Mouse (Mus musculus) heart, embryonic 15.5 days (tissue): ENCODE measurements around the gene Siglec1. TPM values are rescaled to one million over a fixed set of nuclear protein-coding genes. Genes with fewer than 3 reads are reported as not detected.
A peak's percentile ranks its signal among the peaks of the same experiment; 100 is the strongest.

ENCODE experiments used
- ATAC-seq: fragments of 200-750 bp; cut with Nextera tagmentation; replicated peaks from 2 replicates; pipeline ENCODE4 v1.8.0; 2017; ENCODE audit warnings: low read depth, moderate TSS enrichment; ENCODE audit not compliant: insufficient number of reproducible peaks, insufficient read depth, low FRiP score
- H3K27ac ChIP-seq: fragments of 300-500 bp; sonication (generic); 2 replicates; pipeline ENCODE4 v1.5.1; 2015; ENCODE audit warnings: mild to moderate bottlenecking, inconsistent platforms
- H3K27me3 ChIP-seq: fragments of 300-500 bp; sonication (generic); 2 replicates; pipeline ENCODE4 v1.6.1; 2015; ENCODE audit warnings: inconsistent platforms
- H3K36me3 ChIP-seq: fragments of 300-500 bp; sonication (generic); 2 replicates; pipeline ENCODE4 v1.6.1; 2015; ENCODE audit warnings: mild to moderate bottlenecking, inconsistent platforms
- H3K4me1 ChIP-seq: fragments of 300-500 bp; sonication (generic); replicated peaks from 2 replicates; pipeline ENCODE4 v1.6.1; 2015; ENCODE audit warnings: inconsistent platforms
- H3K4me2 ChIP-seq: fragments of 300-500 bp; sonication (generic); 2 replicates; pipeline ENCODE4 v1.6.1; 2015; ENCODE audit warnings: inconsistent platforms, mild to moderate bottlenecking, moderate library complexity
- H3K4me3 ChIP-seq: fragments of 300-500 bp; sonication (generic); 2 replicates; pipeline ENCODE4 v1.5.1; 2015; ENCODE audit warnings: mild to moderate bottlenecking, inconsistent platforms
- H3K9ac ChIP-seq: fragments of 300-500 bp; sonication (generic); 2 replicates; pipeline ENCODE4 v1.6.1; 2015; ENCODE audit warnings: mild to moderate bottlenecking, inconsistent platforms
- H3K9me3 ChIP-seq: fragments of 300-500 bp; sonication (generic); replicated peaks from 2 replicates; pipeline ENCODE4 v1.6.1; 2016; ENCODE audit warnings: inconsistent platforms
- WGBS: fragments of 180-500 bp; shearing (Covaris S2); methylation state at CpG from one replicate; pipeline ENCODE4 v1.1.7; 2015; ENCODE audit warnings: mixed read lengths; 5-methylcytosine and 5-hydroxymethylcytosine counted together
- polyA plus RNA-seq: library from polyadenylated mRNA; unstranded; fragments of >200 nt; fragmentation: Nextera tagmentation; extraction: Ambion mirVana; gene quantifications from 2 replicates; pipeline ENCODE4 v1.2.1, GENCODE M21; 2015

Siglec1 gene
- polyA plus RNA-seq, 1 experiment from 2014 or later = 0.43 TPM

DNA sequence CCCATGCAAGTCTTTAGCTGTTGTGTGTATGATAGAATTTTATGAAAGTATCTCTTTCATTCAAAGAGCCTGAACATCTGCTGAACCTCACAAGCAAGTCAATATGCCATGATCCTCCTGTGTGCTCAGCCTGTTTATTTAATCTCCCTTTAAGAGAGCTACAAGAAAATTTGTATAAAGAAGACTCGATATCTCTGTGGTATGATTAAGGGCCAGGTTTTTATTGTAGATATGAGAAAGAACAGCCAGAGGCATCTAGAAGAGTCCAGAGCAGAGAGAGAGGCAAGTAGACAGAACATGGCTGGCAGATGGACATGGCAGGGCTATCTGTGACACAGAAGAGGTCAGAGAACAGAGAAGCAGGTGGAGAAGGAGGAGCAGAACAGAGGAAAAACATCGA lies 40.5 kb downstream of the Siglec1 start:
- H3K9ac ChIP-seq = no peak overlapping the region
- peaks cover 16% of the 10 kb centered on the region for H3K4me1 ChIP-seq
- H3K9me3 ChIP-seq = no peaks in the 10 kb centered on the region
- ATAC-seq = no peak
- 67% methylated on average over 2 of the region's 2 CpGs for WGBS
- H3K27me3 ChIP-seq = peaks cover 31% of the 10 kb centered on the region
- H3K36me3 ChIP-seq = no peaks in the 10 kb centered on the region
- no peak overlapping the region for H3K27ac ChIP-seq
- H3K4me2 ChIP-seq = no peak overlapping the region
- H3K4me3 ChIP-seq = no peak overlapping the region

DNA sequence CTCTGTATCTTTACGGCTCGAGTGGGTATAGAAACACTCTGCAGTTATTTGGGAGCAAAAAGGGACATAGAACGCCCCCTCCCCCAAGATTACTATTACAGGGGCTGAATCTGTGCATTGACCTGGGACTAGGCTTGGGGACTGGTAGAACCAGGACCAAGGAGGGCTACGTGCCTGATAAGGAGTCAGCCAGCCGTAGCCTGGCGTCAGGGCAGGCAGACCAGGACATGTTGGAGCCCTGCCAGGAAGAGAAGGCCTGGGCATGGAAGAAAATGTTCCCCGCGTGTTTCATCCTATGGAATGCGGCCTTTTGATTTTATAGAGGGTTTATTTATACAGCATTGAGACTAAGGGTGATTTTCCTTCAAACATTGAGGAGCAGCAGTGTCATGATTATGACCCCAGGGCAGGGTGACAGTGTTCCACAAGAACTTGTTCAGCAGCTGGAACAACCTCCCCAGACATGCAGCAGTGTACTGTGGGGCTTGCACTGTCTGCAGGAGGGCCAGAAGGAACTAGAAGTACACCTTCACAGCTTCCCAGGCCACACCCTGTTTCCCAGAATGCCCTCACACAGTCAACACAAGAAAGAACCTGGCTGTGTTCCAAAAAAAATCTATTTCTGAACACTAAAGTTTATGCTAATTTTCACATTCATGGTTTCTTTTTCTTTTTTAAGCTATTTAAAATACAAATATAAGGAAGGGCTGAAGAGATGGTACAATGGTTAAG lies 41.4 kb downstream of the Siglec1 start:
- peak overlapping the region; percentile 11; the same call in 1 of the 2 replicates for H3K4me2 ChIP-seq
- peaks cover 20% of the 10 kb centered on the region for H3K4me1 ChIP-seq

DNA sequence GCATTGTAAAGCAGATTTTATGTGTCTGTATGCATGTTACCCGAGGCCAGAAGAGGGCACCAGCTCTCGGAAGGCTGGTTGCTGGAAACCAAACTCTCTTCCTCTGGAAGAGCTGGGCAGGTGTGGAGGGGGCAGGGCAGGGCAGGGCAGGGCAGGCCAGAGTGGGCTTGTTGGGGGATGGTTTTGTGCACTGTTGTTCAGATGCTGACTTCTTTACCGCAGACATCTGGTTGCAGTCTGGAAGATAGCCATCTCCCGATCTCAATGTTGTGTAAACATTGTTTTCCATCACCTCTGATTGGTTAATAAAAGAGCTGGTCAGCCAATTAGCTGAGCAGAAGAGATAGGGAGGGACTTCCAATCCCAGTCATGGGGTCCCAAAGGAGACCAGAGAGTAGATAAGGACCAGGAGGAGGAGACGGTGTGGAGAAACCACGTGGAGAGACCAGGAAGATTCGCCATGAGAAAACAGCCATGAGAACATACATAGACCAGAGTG lies 42.2 kb downstream of the Siglec1 start:
- WGBS = 15% methylated on average over 7 of the region's 7 CpGs
- peaks cover 20% of the 10 kb centered on the region for H3K4me1 ChIP-seq
- H3K27ac ChIP-seq = no peak overlapping the region
- ATAC-seq = no peak
- H3K4me2 ChIP-seq = no peak overlapping the region
- H3K27me3 ChIP-seq = peaks cover 44% of the 10 kb centered on the region
- no peaks in the 10 kb centered on the region for H3K36me3 ChIP-seq
- H3K9ac ChIP-seq = no peak overlapping the region
- H3K9me3 ChIP-seq = no peaks in the 10 kb centered on the region
- no peak overlapping the region for H3K4me3 ChIP-seq

More for the DNA sequence above, 41.4 kb downstream of the Siglec1 start:
- no peak overlapping the region for H3K9ac ChIP-seq
- no peaks in the 10 kb centered on the region for H3K9me3 ChIP-seq
- H3K4me3 ChIP-seq = no peak overlapping the region
- ATAC-seq = peak; percentile 44; the same call in 1 of the 2 replicates
- H3K27me3 ChIP-seq = peaks cover 36% of the 10 kb centered on the region
- 45% methylated on average over 9 of the region's 9 CpGs for WGBS
- H3K27ac ChIP-seq = peak overlapping the region; percentile 22; the same call in 1 of the 2 replicates
- no peaks in the 10 kb centered on the region for H3K36me3 ChIP-seq

GRCm38 (mm10) chr2:131042988-131043387 lies 43.6 kb downstream of the Siglec1 start, which contains the start of gene Gfra4:
TSS of gene Gfra4 (minus strand) at chr2:131043088.
- Histone ChIP-seq H3K9me3 (no peaks in the 10 kb centered on the region), H3K4me2 (peak within 1 kb of the TSS; percentile 94), H3K27ac (no peak within 1 kb of the TSS), H3K9ac (no peak within 1 kb of the TSS), H3K36me3 (no peaks in the 10 kb centered on the region), H3K27me3 (peaks cover 51% of the 10 kb centered on the region), H3K4me3 (no peak within 1 kb of the TSS), H3K4me1 (peaks cover 25% of the 10 kb centered on the region)
- WGBS = 61% methylated on average over 2 of the region's 2 CpGs
- ATAC-seq = no peak

DNA sequence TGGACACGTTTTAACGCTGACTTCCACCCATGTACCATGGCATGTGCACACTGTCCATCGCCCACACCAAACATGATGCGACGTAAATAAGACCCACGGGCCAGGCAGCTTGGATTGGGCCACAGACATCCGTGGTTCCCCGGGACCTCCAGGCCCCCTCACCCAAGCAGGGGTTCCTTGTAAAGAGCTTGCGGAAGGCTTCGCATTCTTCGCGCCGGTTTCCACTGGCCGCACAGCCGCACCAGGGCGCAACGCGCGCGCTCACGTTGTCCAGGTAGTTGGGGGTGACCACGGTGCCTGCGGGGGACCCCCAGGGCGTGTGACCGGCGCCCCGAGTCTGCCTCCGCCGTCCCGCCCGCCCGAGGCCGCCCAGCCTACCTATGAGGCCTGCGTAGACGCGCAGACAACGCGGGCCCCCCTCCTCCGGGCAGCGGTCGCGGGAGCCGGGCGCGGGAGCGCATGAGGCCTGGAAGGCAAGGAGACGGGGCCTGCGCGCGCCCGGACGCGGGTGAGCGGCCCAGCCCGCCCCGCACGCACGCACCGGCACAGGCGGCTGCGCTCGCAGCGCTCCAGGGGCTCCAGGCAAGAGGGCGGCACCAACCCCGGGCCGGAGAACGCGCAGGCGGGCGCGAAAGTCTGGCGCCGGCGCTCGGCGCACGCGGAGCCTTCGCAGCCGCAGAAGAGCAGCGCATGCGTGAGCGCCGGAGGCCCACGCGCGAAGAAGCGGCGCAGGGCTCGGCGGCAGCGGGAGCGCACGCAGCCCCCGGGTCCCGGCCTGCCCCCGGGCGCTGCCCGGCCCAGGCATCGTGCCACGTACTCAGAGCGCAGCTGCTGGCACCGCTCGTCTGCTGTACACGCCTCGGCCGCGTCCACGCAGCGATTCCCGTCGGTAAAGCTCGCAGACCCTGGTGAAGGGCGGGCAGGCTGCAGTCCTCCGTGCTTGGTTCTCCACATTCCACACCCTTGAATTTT lies 45.4 kb downstream of the Siglec1 start:
- WGBS = 3% methylated on average over 107 of the region's 115 CpGs
- Histone ChIP-seq H3K27ac (no peak overlapping the region), H3K36me3 (no peaks in the 10 kb centered on the region), H3K4me1 (peaks cover 35% of the 10 kb centered on the region), H3K27me3 (peaks cover 52% of the 10 kb centered on the region), H3K9ac (peak overlapping the region; percentile 50), H3K9me3 (no peaks in the 10 kb centered on the region), H3K4me2 (peak overlapping the region; percentile 94), H3K4me3 (peak overlapping the region; percentile 57)
- ATAC-seq = no peak

DNA sequence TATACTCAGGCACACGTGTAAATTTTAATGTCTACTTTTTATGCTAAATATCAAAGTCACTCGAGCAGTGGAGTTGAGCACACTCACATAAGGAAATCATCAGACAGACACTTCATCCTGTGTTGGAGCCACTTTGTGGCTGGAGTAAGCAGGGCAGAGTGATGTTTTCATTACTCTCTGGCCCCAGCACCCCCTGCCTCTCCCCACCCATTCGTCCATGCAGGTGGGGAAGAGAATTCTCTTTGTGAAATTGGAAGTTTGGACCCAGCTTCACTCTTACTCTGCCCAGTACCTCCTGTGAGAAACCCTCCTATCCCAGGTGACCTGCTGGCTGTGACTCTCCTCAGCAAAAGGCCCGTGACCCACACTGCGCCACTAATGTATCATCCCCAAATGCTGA lies 47.9 kb downstream of the Siglec1 start:
- H3K9me3 ChIP-seq = peaks cover 2% of the 10 kb centered on the region; the same call in 1 of the 2 replicates
- no peak for ATAC-seq
- peaks cover 56% of the 10 kb centered on the region for H3K27me3 ChIP-seq

GRCm38 (mm10) chr2:131038197-131038596 lies 48.4 kb downstream of the Siglec1 start:
- H3K9ac ChIP-seq = no peak overlapping the region
- H3K9me3 ChIP-seq = peaks cover 5% of the 10 kb centered on the region; the same call in 1 of the 2 replicates
- peaks cover 25% of the 10 kb centered on the region for H3K4me1 ChIP-seq
- H3K27ac ChIP-seq = 0 out of 2 replicates have a peak overlapping the region, but pooled peaks have one; percentile 11
- H3K4me2 ChIP-seq = no peak overlapping the region
- no peaks in the 10 kb centered on the region for H3K36me3 ChIP-seq
- 90% methylated on average over 6 of the region's 6 CpGs for WGBS
- ATAC-seq = no peak
- H3K27me3 ChIP-seq = peaks cover 53% of the 10 kb centered on the region
- H3K4me3 ChIP-seq = no peak overlapping the region

More for the DNA sequence above, 47.9 kb downstream of the Siglec1 start:
- Histone ChIP-seq H3K27ac (no peak overlapping the region), H3K36me3 (no peaks in the 10 kb centered on the region), H3K4me1 (peaks cover 25% of the 10 kb centered on the region), H3K9ac (no peak overlapping the region), H3K4me3 (no peak overlapping the region), H3K4me2 (no peak overlapping the region)
- WGBS = 81% methylated on average over 5 of the region's 5 CpGs

GRCm38 (mm10) chr2:131037226-131037990 lies 49.2 kb downstream of the Siglec1 start:
- Histone ChIP-seq H3K36me3 (no peaks in the 10 kb centered on the region), H3K4me2 (no peak overlapping the region), H3K9ac (no peak overlapping the region), H3K4me3 (no peak overlapping the region), H3K9me3 (peaks cover 5% of the 10 kb centered on the region; the same call in 1 of the 2 replicates), H3K4me1 (peaks cover 25% of the 10 kb centered on the region), H3K27ac (0 out of 2 replicates have a peak overlapping the region, but pooled peaks have one; percentile 11), H3K27me3 (peaks cover 46% of the 10 kb centered on the region)
- ATAC-seq = peak; percentile 50
- 27% methylated on average over 17 of the region's 17 CpGs for WGBS

DNA sequence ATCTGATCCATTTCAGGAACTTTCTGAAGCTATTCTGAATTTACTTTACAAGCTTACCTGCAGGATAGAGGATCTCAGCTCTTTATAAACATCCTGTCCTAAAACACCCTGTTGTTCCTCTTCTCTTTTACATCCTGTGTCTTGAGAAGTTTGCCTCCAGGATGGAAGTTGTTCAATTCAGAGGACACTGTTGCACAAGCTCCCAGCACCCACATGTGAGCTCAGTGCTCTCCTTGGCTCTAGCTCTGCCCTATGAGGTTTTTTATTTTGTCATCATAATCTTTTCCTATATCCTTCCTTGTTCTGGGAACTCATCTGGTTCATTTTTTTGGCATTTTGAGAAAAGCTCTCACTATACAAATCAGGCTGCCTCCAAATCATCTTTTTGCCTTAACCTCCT lies 49.8 kb downstream of the Siglec1 start:
- no peak overlapping the region for H3K4me3 ChIP-seq
- H3K4me2 ChIP-seq = no peak overlapping the region
- no peaks in the 10 kb centered on the region for H3K36me3 ChIP-seq
- H3K9ac ChIP-seq = no peak overlapping the region
- peaks cover 25% of the 10 kb centered on the region for H3K4me1 ChIP-seq
- H3K27ac ChIP-seq = no peak overlapping the region
- ATAC-seq = no peak
- H3K27me3 ChIP-seq = peaks cover 39% of the 10 kb centered on the region
- peaks cover 5% of the 10 kb centered on the region; the same call in 1 of the 2 replicates for H3K9me3 ChIP-seq

- Histone ChIP-seq H3K9me3 (peaks cover 5% of the 10 kb centered on the region; the same call in 1 of the 2 replicates), H3K4me3 (no peak overlapping the region), H3K9ac (no peak overlapping the region), H3K4me1 (peaks cover 22% of the 10 kb centered on the region), H3K4me2 (no peak overlapping the region), H3K27me3 (peaks cover 35% of the 10 kb centered on the region), H3K36me3 (no peaks in the 10 kb centered on the region), H3K27ac (no peak overlapping the region)
- no peak for ATAC-seq
- WGBS = 80% methylated on average over 2 of the region's 2 CpGs
These were observed 50.2 kb downstream of the Siglec1 start for GRCm38 (mm10) chr2:131036343-131036742.
